Mouse (Mus musculus) thymus, postnatal 36 days (tissue): ENCODE data around the gene Olfr670.
"Not testable (repeated sequence)": the region's sequence is repeated elsewhere in the genome, so short reads cannot be mapped to it uniquely, and the experiment has no call there.

Experiments
- DNase-seq, 2 experiments: peaks; one replicate each; pipeline ENCODE4 v3.0.0; 2022; ENCODE audit warnings: mixed read lengths in 2 of 2

Gene Olfr670

GRCm38 (mm10) chr7:104962520-104962919 is at the start of gene Olfr670:
Gene Olfr670, minus strand, starts transcription at chr7:104962620.
- DNase-seq: no peak

- DNase-seq: no peak
Measured at GRCm38 (mm10) chr7:105001929-105002328, 39.5 kb upstream of the Olfr670 start, which contains the start of gene Olfr672. Gene Olfr672, minus strand, starts transcription at chr7:105002029.

- no peak for DNase-seq
Measured at GRCm38 (mm10) chr7:104979026-104979425, 16.6 kb upstream of the Olfr670 start, which contains the start of gene Olfr671. Gene Olfr671, minus strand, starts transcription at chr7:104979126.

GRCm38 (mm10) chr7:104972507-104972906 is 10.1 kb upstream of the Olfr670 start:
- DNase-seq: not testable (repeated sequence)

- DNase-seq: not testable (repeated sequence)
Measured at GRCm38 (mm10) chr7:104950234-104950633, 12.2 kb downstream of the Olfr670 start.

- no peak for DNase-seq
Measured at GRCm38 (mm10) chr7:104933940-104934339, 28.5 kb downstream of the Olfr670 start, which contains the start of gene Olfr669. Gene Olfr669, plus strand, starts transcription at chr7:104934240.

- DNase-seq: no peak
Measured at GRCm38 (mm10) chr7:104927957-104928356, 34.5 kb downstream of the Olfr670 start, which contains the start of gene Olfr668. Gene Olfr668, minus strand, starts transcription at chr7:104928057.

- no peak for DNase-seq
Measured at GRCm38 (mm10) chr7:104921382-104921781, 41.0 kb downstream of the Olfr670 start, which contains the start of gene Olfr667. Gene Olfr667, minus strand, starts transcription at chr7:104921482.
